Mouse (Mus musculus) liver, embryonic 15.5 days (tissue): ENCODE results near the gene Dcaf12l1. TPM values are rescaled to one million over a fixed set of nuclear protein-coding genes. Genes with fewer than 3 reads are reported as not detected.
"Not testable (repeated sequence)": the region's sequence is repeated elsewhere in the genome, so short reads cannot be mapped to it uniquely, and the experiment has no call there.

Experiments
- ATAC-seq: fragments of 200-750 bp; cut with Nextera tagmentation; 2 replicates; pipeline ENCODE4 v1.8.0; 2017; ENCODE audit warnings: moderate number of reproducible peaks, mild to moderate bottlenecking, moderate library complexity; ENCODE audit not compliant: insufficient read depth
- H3K27ac ChIP-seq: fragments of 300-500 bp; sonication (generic); replicated peaks from 2 replicates; pipeline ENCODE4 v1.5.1; 2015; ENCODE audit warnings: mild to moderate bottlenecking, inconsistent platforms
- H3K27me3 ChIP-seq: fragments of 300-500 bp; sonication (generic); 2 replicates; pipeline ENCODE4 v1.6.1; 2015; ENCODE audit warnings: mild to moderate bottlenecking, inconsistent platforms
- H3K36me3 ChIP-seq: fragments of 300-500 bp; sonication (generic); replicated peaks from 2 replicates; pipeline ENCODE4 v1.6.1; 2015; ENCODE audit warnings: moderate library complexity, mild to moderate bottlenecking, inconsistent platforms
- H3K4me1 ChIP-seq: fragments of 300-500 bp; sonication (generic); replicated peaks from 2 replicates; pipeline ENCODE4 v1.6.1; 2015; ENCODE audit warnings: inconsistent platforms
- H3K4me2 ChIP-seq: fragments of 300-500 bp; sonication (generic); 2 replicates; pipeline ENCODE4 v1.6.1; 2015; ENCODE audit warnings: moderate library complexity, mild to moderate bottlenecking, inconsistent platforms
- H3K4me3 ChIP-seq: fragments of 300-500 bp; sonication (generic); replicated peaks from 2 replicates; pipeline ENCODE4 v1.5.1; 2015; ENCODE audit warnings: mild to moderate bottlenecking, inconsistent platforms
- H3K9ac ChIP-seq: fragments of 300-500 bp; sonication (generic); 2 replicates; pipeline ENCODE4 v1.6.1; 2015; ENCODE audit warnings: moderate library complexity, mild to moderate bottlenecking, inconsistent platforms
- H3K9me3 ChIP-seq: fragments of 300-500 bp; sonication (generic); replicated peaks from 2 replicates; pipeline ENCODE4 v1.6.1; 2016; ENCODE audit warnings: inconsistent platforms
- WGBS: fragments of 180-500 bp; shearing (Covaris S2); methylation state at CpG from one replicate; pipeline ENCODE4 v1.1.7; 2015; ENCODE audit warnings: mixed read lengths; ENCODE audit not compliant: insufficient replicate concordance; 5-methylcytosine and 5-hydroxymethylcytosine counted together
- polyA plus RNA-seq: library from polyadenylated mRNA; unstranded; fragments of >200 nt; fragmentation: Nextera tagmentation; extraction: Ambion mirVana; gene quantifications from 2 replicates; pipeline ENCODE4 v1.2.1, GENCODE M21; 2015

Dcaf12l1 gene
- polyA plus RNA-seq, result 0.85 and 0.93 TPM in 2 replicates

DNA sequence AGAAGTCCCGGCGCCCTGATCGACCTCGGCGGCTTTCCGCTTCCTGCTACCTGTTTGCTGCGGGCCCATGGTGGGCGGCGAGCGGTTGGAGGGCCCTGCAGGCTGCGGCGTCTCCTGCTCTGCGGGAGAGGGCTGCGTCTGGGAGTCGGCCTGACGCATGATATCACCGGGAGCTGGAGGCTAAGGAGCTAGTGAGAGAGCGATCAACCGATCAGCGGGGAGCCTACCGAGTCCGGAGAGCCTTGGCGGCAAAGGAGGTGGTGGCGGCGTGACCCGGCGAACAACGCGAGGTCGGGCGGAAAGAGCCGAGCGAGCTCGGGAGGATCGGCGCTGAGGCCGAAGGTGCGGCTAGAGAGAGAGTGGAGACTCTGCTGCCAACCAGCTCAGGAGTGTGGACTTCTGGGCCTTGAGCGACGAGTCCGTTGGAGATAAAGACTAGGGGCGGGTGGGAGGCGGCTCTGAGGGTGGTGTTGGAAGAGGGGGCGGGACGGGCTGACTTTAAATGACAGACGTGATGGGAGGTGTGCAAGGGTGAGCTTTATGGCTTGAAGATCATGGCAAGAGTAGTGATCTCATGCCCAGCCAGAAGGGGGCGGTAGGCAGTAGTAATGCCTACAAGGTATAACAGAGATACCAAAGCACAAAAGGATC is at the start of gene Dcaf12l1:
Dcaf12l1 (minus strand) TSS at position 437 of the 651 bp plus-strand sequence.
- H3K4me1 ChIP-seq, result no peaks in the 10 kb centered on the region
- WGBS, result 18% methylated on average over 47 of the region's 47 CpGs
- no peaks in the 10 kb centered on the region for H3K9me3 ChIP-seq
- H3K4me3 ChIP-seq, result peak within 1 kb of the TSS; percentile 35
- H3K9ac ChIP-seq, result no peak within 1 kb of the TSS
- H3K27ac ChIP-seq, result no peak within 1 kb of the TSS
- no peaks in the 10 kb centered on the region for H3K27me3 ChIP-seq
- peak; percentile 75 for ATAC-seq
- H3K36me3 ChIP-seq, result no peaks in the 10 kb centered on the region
- H3K4me2 ChIP-seq, result peak within 1 kb of the TSS; percentile 65

DNA sequence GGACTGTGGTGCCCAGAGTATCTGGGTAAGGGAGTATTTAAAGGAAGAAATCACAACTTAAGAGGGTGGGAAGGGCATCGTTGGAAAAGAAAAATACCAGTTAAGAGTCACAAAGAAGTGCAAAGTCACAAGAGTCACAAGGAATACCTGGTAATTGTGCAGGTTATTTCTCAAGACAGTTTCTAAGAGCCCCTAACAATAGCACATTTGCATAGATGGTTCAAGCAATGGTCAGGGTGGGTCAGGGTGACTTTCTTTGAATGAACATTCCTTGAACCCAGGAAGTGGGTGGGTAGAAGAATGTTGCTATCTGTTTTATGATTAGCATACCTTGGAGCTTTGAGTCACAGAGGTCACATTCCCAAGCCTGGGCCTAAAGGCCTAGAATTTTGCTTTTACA is 19.4 kb upstream of the Dcaf12l1 start:
- 67% methylated on average over 1 of the region's 1 CpGs for WGBS
- H3K4me1 ChIP-seq, H3K27me3 ChIP-seq, H3K27ac ChIP-seq, H3K9me3 ChIP-seq, H3K4me3 ChIP-seq, H3K36me3 ChIP-seq, H3K9ac ChIP-seq, ATAC-seq, H3K4me2 ChIP-seq: not testable (repeated sequence)

DNA sequence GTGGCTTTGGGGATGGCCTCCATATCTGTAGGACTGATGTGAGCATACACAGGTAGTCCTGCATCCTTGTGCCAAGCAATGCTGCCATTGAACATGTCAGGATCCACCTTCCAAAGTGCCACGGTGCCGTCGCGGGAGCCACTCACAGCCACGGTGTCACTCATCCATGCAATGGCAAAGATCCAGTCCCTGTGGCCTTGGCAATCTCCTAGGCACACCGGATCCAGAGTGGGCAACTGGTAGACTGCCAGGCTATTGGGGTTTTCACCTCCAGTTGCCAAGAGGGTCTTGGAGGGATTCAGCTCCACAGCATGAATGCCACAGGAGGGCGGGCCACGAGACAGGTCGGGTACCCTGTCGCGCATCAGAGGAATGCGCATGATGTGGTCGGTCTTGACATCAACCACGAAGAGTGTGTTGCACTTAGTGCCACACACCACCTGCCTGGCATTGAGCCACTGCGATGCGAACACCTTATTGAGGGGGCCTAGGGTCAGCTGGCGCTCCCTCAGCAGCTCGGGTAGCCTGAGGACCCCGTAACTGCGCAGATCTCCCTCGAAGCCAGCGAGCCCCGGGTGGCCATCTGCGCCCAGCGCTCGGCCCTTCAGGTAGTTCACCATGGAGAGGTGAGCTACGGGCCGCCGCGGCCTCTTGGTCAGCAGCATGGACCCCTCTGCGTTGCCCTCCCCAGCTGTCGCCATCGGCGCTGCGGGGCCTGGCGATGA is 799 bp downstream of the Dcaf12l1 start:
- Histone ChIP-seq H3K9ac (no peak overlapping the region), H3K27me3 (no peaks in the 10 kb centered on the region), H3K4me1 (no peaks in the 10 kb centered on the region), H3K36me3 (no peaks in the 10 kb centered on the region), H3K4me2 (peak overlapping the region; percentile 65), H3K4me3 (peak overlapping the region; percentile 35), H3K27ac (no peak overlapping the region), H3K9me3 (no peaks in the 10 kb centered on the region)
- 33% methylated on average over 36 of the region's 36 CpGs for WGBS
- no peak for ATAC-seq
